8 mouse cellular contexts compared by ENCODE assay signal in the genomic region with DNA sequence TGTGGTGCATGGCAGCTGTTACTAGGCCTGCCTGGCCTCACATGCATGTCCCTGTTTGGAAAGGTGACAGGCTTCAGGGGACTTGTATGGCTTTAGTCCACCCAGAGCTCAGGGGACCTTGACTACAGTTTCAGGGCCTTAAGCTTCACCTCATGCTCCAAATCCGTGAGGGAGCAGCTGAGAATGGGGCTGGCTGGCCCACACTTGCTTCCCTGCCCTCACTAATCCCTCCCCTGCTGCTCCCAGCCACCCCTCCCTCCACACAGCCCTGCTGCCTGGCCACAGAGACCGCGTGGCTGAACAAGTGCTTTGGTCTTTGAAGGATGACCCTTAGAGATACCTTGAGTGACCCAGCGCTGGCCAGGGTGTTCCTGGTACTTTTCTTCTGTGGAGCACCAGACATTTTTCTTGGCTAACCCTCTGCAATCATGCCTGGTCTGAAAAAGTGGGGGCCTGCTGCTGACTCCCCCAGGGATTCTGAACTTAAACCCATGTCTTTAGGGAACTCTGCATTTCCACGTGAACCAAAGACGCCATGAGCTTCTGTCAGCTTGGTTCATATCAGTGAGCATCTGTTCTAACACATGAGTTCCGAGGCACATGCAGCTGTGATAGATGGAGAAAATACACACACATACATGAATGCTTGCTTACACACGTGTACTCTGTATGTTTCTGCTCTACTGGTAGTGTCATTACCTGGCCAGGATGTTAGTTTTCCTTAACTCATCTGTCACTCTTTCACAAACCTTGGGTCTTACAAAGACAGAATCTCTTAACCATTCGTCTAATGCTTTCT. TPM values are rescaled to one million over a fixed set of nuclear protein-coding genes. Genes with fewer than 3 reads are reported as not detected.
DNase-seq lines count a peak whose midpoint lies in the region; ATAC-seq and TF ChIP-seq lines count a peak whose summit lies in the region.
"Had no signal": no experiment of that assay in that cellular context is flagged by ENCODE, and none has a peak within 500 bp of the region (broad histone marks: within the 10 kb centered on the region; RNA-seq: fewer than 3 reads in every experiment).

No protein-coding gene starts in this region.

- intact Hi-C loops in heart, postnatal 14 days (cut with DNase I) = no loop called here
- intact Hi-C loops in left cerebral cortex, postnatal 25 days (cut with DNase I) = no loop called here

- no peak overlapping the region for H3K9ac ChIP-seq in heart, embryonic 15.5 days
- no peak overlapping the region for H3K9ac ChIP-seq in stomach, embryonic 14.5 days (replicated peaks; ENCODE audit: low read depth, low read length)
- no peak overlapping the region for H3K9ac ChIP-seq in stomach, postnatal 0 days (ENCODE audit: low read length)
- no peak overlapping the region for H3K9ac ChIP-seq in limb, embryonic 14.5 days (ENCODE audit: low read depth, low read length, severe bottlenecking)

- no peaks in the 10 kb centered on the region for H3K27me3 ChIP-seq in heart, embryonic 15.5 days
- no peaks in the 10 kb centered on the region for H3K27me3 ChIP-seq in stomach, embryonic 14.5 days (ENCODE audit: control insufficient read depth, insufficient read depth, low read length)
- H3K27me3 ChIP-seq in stomach, postnatal 0 days (ENCODE audit: control insufficient read depth, insufficient read depth, low read length) = no peaks in the 10 kb centered on the region
- no peaks in the 10 kb centered on the region for H3K27me3 ChIP-seq in limb, embryonic 14.5 days (ENCODE audit: control insufficient read depth, insufficient read depth, low read length)
- no peaks in the 10 kb centered on the region for H3K27me3 ChIP-seq in thymus, adult 2 months (ENCODE audit: control insufficient read depth, insufficient read depth, low read length)

- H3K9me3 ChIP-seq in heart, embryonic 15.5 days (replicated peaks) = no peaks in the 10 kb centered on the region
- no peaks in the 10 kb centered on the region for H3K9me3 ChIP-seq in stomach, embryonic 14.5 days (ENCODE audit: control insufficient read depth, low read depth, low read length)
- no peaks in the 10 kb centered on the region for H3K9me3 ChIP-seq in stomach, postnatal 0 days (ENCODE audit: control insufficient read depth, low read length)
- H3K9me3 ChIP-seq in limb, embryonic 14.5 days (ENCODE audit: control insufficient read depth, low read length) = no peaks in the 10 kb centered on the region

- DNase-seq in heart, postnatal 14 days = no peak
- DNase-seq in stomach, postnatal 0 days (ENCODE audit: low spot score) = no peak
- peak; percentile 23 for DNase-seq in limb, embryonic 14.5 days (ENCODE audit: low spot score)
- DNase-seq in thymus, adult 2 months = no peak
- no peak for DNase-seq in left cerebral cortex, postnatal 25 days (ENCODE audit: low spot score in 2 of 2)
- DNase-seq: kidney, postnatal 25 days had no signal

- peak overlapping the region; percentile 1; the same call in 1 of the 2 replicates for H3K27ac ChIP-seq in heart, embryonic 15.5 days
- H3K27ac ChIP-seq in stomach, embryonic 14.5 days (ENCODE audit: low read length) = no peak overlapping the region
- no peak overlapping the region for H3K27ac ChIP-seq in stomach, postnatal 0 days (replicated peaks)
- peak overlapping the region; percentile 76 for H3K27ac ChIP-seq in limb, embryonic 14.5 days (replicated peaks; ENCODE audit: low read depth, low read length)
- no peak overlapping the region for H3K27ac ChIP-seq in thymus, adult 2 months (ENCODE audit: control insufficient read depth, insufficient read depth, low read length)

- 50% methylated on average over 9 of the region's 9 CpGs for WGBS in heart, embryonic 15.5 days
- WGBS in stomach, embryonic 14.5 days = 50% methylated on average over 9 of the region's 9 CpGs
- 63% methylated on average over 9 of the region's 9 CpGs for WGBS in stomach, postnatal 0 days
- 21% methylated on average over 9 of the region's 9 CpGs for WGBS in limb, embryonic 14.5 days
- 93% methylated on average over 9 of the region's 9 CpGs for WGBS in thymus, adult 2 months

- H3K4me3 ChIP-seq in heart, embryonic 15.5 days = no peak overlapping the region
- H3K4me3 ChIP-seq in stomach, embryonic 14.5 days (ENCODE audit: low read depth, low read length) = no peak overlapping the region
- no peak overlapping the region for H3K4me3 ChIP-seq in stomach, postnatal 0 days (ENCODE audit: low read depth, low read length)
- no peak overlapping the region for H3K4me3 ChIP-seq in limb, embryonic 14.5 days (replicated peaks; ENCODE audit: low read length)
- no peak overlapping the region for H3K4me3 ChIP-seq in thymus, adult 2 months (ENCODE audit: control insufficient read depth, insufficient read depth, low read length)

- TF ChIP-seq POLR2A in limb, embryonic 14.5 days (IDR thresholded peaks at IDR 0.05; ENCODE audit: borderline replicate concordance, extremely low read depth, insufficient read depth, insufficient read length) = no peak
- no peak for TF ChIP-seq POLR2A in thymus, adult 2 months (IDR thresholded peaks at IDR 0.05; ENCODE audit: control insufficient read depth, extremely low read depth, insufficient read depth, low read length, poor library complexity)

- no peak for ATAC-seq in heart, embryonic 15.5 days (replicated peaks; ENCODE audit: insufficient number of reproducible peaks, insufficient read depth, low FRiP score, low read depth)
- peak; percentile 28; the same call in 1 of the 2 replicates for ATAC-seq in stomach, embryonic 14.5 days (ENCODE audit: insufficient number of reproducible peaks, insufficient read depth, low FRiP score, low read depth)
- no peak for ATAC-seq in stomach, postnatal 0 days (ENCODE audit: low FRiP score, low TSS enrichment)
- ATAC-seq in limb, embryonic 14.5 days (ENCODE audit: low FRiP score, low read depth) = peak; percentile 42; the same call in 1 of the 2 replicates

- TF ChIP-seq EP300 in stomach, postnatal 0 days (optimal IDR thresholded peaks at IDR 0.05) = no peak

- TF ChIP-seq CTCF in stomach, postnatal 0 days (IDR thresholded peaks at IDR 0.05; ENCODE audit: low read depth) = no peak
- TF ChIP-seq CTCF in thymus, adult 2 months (IDR thresholded peaks at IDR 0.05; ENCODE audit: borderline replicate concordance, control insufficient read depth, extremely low read depth, insufficient read depth, low read length, poor library complexity) = no peak

- H3K4me2 ChIP-seq in heart, embryonic 15.5 days = no peak overlapping the region
- H3K4me2 ChIP-seq in stomach, embryonic 14.5 days (replicated peaks; ENCODE audit: low read depth, low read length) = no peak overlapping the region
- H3K4me2 ChIP-seq in stomach, postnatal 0 days (replicated peaks; ENCODE audit: low read depth) = no peak overlapping the region
- H3K4me2 ChIP-seq in limb, embryonic 14.5 days (replicated peaks; ENCODE audit: low read depth, low read length, severe bottlenecking) = no peak overlapping the region

- peaks cover 30% of the 10 kb centered on the region for H3K4me1 ChIP-seq in heart, embryonic 15.5 days (replicated peaks)
- no peaks in the 10 kb centered on the region for H3K4me1 ChIP-seq in stomach, embryonic 14.5 days (ENCODE audit: control insufficient read depth, insufficient read depth, low read length)
- H3K4me1 ChIP-seq in stomach, postnatal 0 days (replicated peaks; ENCODE audit: control insufficient read depth, insufficient read depth) = no peaks in the 10 kb centered on the region
- H3K4me1 ChIP-seq in limb, embryonic 14.5 days (ENCODE audit: control insufficient read depth, insufficient read depth, low read length) = peaks cover 25% of the 10 kb centered on the region
- 0 out of 2 replicates have a peak, but pooled peaks cover 2% of the 10 kb centered on the region for H3K4me1 ChIP-seq in thymus, adult 2 months (replicated peaks; ENCODE audit: control insufficient read depth, insufficient read depth, low read length)

- no peaks in the 10 kb centered on the region for H3K36me3 ChIP-seq in heart, embryonic 15.5 days
- H3K36me3 ChIP-seq in stomach, embryonic 14.5 days (ENCODE audit: control insufficient read depth, insufficient read depth, low read length) = no peaks in the 10 kb centered on the region
- H3K36me3 ChIP-seq in stomach, postnatal 0 days (ENCODE audit: control insufficient read depth, insufficient read depth, low read length) = no peaks in the 10 kb centered on the region
- H3K36me3 ChIP-seq in limb, embryonic 14.5 days (ENCODE audit: control insufficient read depth, insufficient read depth, low read length) = 0 out of 2 replicates have a peak, but pooled peaks cover 3% of the 10 kb centered on the region
- H3K36me3 ChIP-seq in thymus, adult 2 months (ENCODE audit: control insufficient read depth, insufficient read depth, low read length) = no peaks in the 10 kb centered on the region

RNA-seq across cellular contexts. Expression of gene Tgfb3, which starts 42.3 kb away (rescaled TPM):
- polyA plus RNA-seq in heart, embryonic 15.5 days (2015; fragmentation: Nextera tagmentation; extraction: Ambion mirVana) = 22.2 and 31.9 TPM in 2 replicates
- 10 to 100 TPM; 15.0 to 16.2 TPM for total RNA-seq in heart, postnatal 14 days (2021)
- polyA plus RNA-seq in stomach, embryonic 14.5 days (2014; fragmentation: Nextera tagmentation; extraction: Ambion mirVana) = 27.5 and 29.6 TPM in 2 replicates
- 9.4 and 9.5 TPM in 2 replicates for polyA plus RNA-seq in stomach, postnatal 0 days (2015; fragmentation: Nextera tagmentation; extraction: Ambion mirVana)
- polyA plus RNA-seq in limb, embryonic 14.5 days (2012; rRNA removed) = 85.0 and 87.3 TPM in 2 replicates
- 64.7 and 70.4 TPM in 2 replicates for polyA plus RNA-seq in limb, embryonic 14.5 days (2014; fragmentation: Nextera tagmentation; extraction: Ambion mirVana)
- polyA plus RNA-seq in thymus, adult 2 months (2012; rRNA removed) = 3.9 and 4.3 TPM in 2 replicates
- total RNA-seq in left cerebral cortex, postnatal 25 days (2021) = 10 to 100 TPM; 13.9 to 15.2 TPM

RNA-seq across cellular contexts. Expression of gene Ift43, which starts 45.8 kb away (rescaled TPM):
- 106 and 130 TPM in 2 replicates for polyA plus RNA-seq in heart, embryonic 15.5 days (2015; fragmentation: Nextera tagmentation; extraction: Ambion mirVana)
- total RNA-seq in heart, postnatal 14 days (2021) = 10 to 100 TPM; 24.4 to 26.6 TPM
- 73.5 and 74.5 TPM in 2 replicates for polyA plus RNA-seq in stomach, embryonic 14.5 days (2014; fragmentation: Nextera tagmentation; extraction: Ambion mirVana)
- polyA plus RNA-seq in stomach, postnatal 0 days (2015; fragmentation: Nextera tagmentation; extraction: Ambion mirVana) = 48.0 and 49.4 TPM in 2 replicates
- polyA plus RNA-seq in limb, embryonic 14.5 days (2012; rRNA removed) = 41.2 and 48.7 TPM in 2 replicates
- polyA plus RNA-seq in limb, embryonic 14.5 days (2014; fragmentation: Nextera tagmentation; extraction: Ambion mirVana) = 75.5 and 84.1 TPM in 2 replicates
- 2.2 and 4.7 TPM in 2 replicates for polyA plus RNA-seq in thymus, adult 2 months (2012; rRNA removed)
- total RNA-seq in left cerebral cortex, postnatal 25 days (2021) = 10 to 100 TPM; 11.7 to 13.1 TPM

Comparison
In these comparisons a context has a peak if more than half of its experiments do, and no peak if none do; other contexts are left out.
1. ATAC-seq: peak in stomach, embryonic 14.5 days (single experiment) and limb, embryonic 14.5 days (single experiment); none in heart, embryonic 15.5 days (single experiment) and stomach, postnatal 0 days (single experiment).
2. H3K27ac ChIP-seq: peak in heart, embryonic 15.5 days (single experiment) and limb, embryonic 14.5 days (single experiment); none in stomach, embryonic 14.5 days (single experiment), stomach, postnatal 0 days (single experiment) and thymus, adult 2 months (single experiment).